Mouse (Mus musculus): Measurements from ENCODE around the gene Mal. TPM values are rescaled to one million over a fixed set of nuclear protein-coding genes. Genes with fewer than 3 reads are reported as not detected.
A peak's percentile ranks its signal among the peaks of the same experiment; 100 is the strongest.

Gene Mal
- polyA plus RNA-seq (2012; rRNA removed) = 1.3 and 1.6 TPM in 2 replicates

DNA sequence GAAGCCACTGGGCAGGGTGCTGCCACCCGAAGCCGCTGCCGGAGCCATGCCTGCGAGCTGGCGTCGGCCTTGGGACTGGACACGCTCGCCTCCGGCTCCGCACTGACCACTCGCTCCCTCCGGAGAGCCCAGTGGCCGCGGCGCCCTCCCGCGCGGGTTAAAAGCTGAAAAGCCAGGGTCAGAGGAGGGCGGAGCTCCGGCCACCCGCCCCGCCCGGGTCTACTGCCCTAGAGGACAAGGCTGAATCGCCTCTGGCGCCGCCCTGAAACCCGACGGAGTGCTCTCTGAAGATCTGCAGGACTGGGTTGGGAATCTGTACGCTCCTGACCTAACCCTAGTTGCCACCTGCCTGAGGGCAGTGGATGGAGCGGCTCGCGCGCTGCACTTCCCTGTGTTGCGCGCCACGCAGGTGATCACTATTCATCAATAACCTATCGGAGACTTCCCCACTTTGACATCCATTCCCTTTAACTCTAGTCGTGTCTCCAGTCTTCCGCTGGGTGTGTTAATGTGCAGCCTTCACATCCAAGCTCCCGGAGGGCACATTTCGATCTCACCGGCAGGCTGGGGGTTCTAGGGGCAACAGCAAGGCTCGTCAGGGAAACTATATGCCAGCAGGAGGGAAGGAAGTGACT is at the start of gene Mal:
Gene Mal, minus strand, starts transcription at position 610 of the 635 bp plus-strand sequence.
- no peak for TF ChIP-seq CTCF (IDR thresholded peaks at IDR 0.05; ENCODE audit: extremely low read depth, insufficient read depth, insufficient read length, insufficient replicate concordance)
- TF ChIP-seq POLR2A (IDR thresholded peaks at IDR 0.05; ENCODE audit: low read depth, low read length) = no peak
- Histone ChIP-seq H3K4me1 (ENCODE audit: control insufficient read depth, insufficient read depth, insufficient read length) (no peaks in the 10 kb centered on the region), H3K27me3 (ENCODE audit: control insufficient read depth, insufficient read depth, low read length) (peaks cover 9% of the 10 kb centered on the region), H3K27ac (ENCODE audit: insufficient read depth, low read length) (no peak within 1 kb of the TSS), H3K4me3 (ENCODE audit: extremely low read depth, insufficient read depth, insufficient read length) (peak within 1 kb of the TSS; percentile 4; the same call in 1 of the 2 replicates), H3K36me3 (ENCODE audit: control insufficient read depth, insufficient read depth, low read length) (no peaks in the 10 kb centered on the region)
- DNase-seq (ENCODE audit: low read depth in 1 of 2, low spot score in 2 of 2) = peak in 1 of 2 experiments; percentile 5
- WGBS = 3% methylated on average over 43 of the region's 43 CpGs

DNA sequence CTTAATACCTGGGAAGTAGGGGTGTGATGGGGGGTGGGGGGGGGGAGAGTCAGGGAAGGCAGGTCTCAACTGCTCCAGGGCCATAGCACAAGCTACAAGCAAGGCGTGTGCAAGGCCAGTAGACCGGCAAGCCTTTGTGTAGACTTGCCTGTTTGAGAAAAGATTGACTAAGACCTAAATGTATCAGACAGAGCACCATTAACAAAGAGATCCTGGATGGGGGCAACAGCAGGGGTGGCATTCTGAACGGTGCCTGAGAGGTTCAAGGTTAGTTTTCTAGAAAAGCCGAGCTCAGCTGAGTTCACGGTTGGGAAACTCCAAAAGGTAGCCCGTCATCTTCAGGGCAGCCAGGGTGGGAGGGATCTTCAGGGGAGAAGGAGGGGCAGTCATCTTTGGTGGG is 48.8 kb upstream of the Mal start:
- WGBS = 82% methylated on average over 6 of the region's 6 CpGs
- Histone ChIP-seq H3K27me3 (ENCODE audit: control insufficient read depth, insufficient read depth, low read length) (no peaks in the 10 kb centered on the region), H3K4me3 (ENCODE audit: extremely low read depth, insufficient read depth, insufficient read length) (no peak overlapping the region), H3K4me1 (ENCODE audit: control insufficient read depth, insufficient read depth, insufficient read length) (no peaks in the 10 kb centered on the region), H3K36me3 (ENCODE audit: control insufficient read depth, insufficient read depth, low read length) (no peaks in the 10 kb centered on the region), H3K27ac (ENCODE audit: insufficient read depth, low read length) (no peak overlapping the region)
- DNase-seq (ENCODE audit: low read depth in 1 of 2, low spot score in 2 of 2) = no peak
- TF ChIP-seq CTCF (IDR thresholded peaks at IDR 0.05; ENCODE audit: extremely low read depth, insufficient read depth, insufficient read length, insufficient replicate concordance) = no peak
- TF ChIP-seq POLR2A (IDR thresholded peaks at IDR 0.05; ENCODE audit: low read depth, low read length) = no peak

DNA sequence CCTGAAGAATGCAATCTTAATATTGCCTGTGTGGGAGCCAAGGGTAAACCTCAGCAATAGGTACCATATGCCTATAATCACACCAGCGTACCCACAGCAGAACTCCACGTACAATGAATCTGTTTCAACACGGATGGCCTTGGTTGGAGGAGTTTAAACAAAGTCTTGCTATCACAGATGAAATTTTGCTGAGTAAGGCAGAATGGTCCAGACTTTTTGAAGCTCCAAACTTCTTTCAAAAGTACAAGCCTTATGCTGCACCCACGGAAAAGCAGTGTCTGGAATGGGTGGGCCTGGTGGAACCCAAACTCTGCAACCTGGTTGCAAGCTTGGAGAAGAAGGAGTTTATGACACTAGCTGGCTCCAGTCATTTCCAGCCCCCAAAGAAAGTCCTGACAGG is 32.7 kb upstream of the Mal start:
- Histone ChIP-seq H3K27me3 (ENCODE audit: control insufficient read depth, insufficient read depth, low read length) (no peaks in the 10 kb centered on the region), H3K36me3 (ENCODE audit: control insufficient read depth, insufficient read depth, low read length) (no peaks in the 10 kb centered on the region), H3K27ac (ENCODE audit: insufficient read depth, low read length) (no peak overlapping the region), H3K4me3 (ENCODE audit: extremely low read depth, insufficient read depth, insufficient read length) (no peak overlapping the region), H3K4me1 (ENCODE audit: control insufficient read depth, insufficient read depth, insufficient read length) (no peaks in the 10 kb centered on the region)
- 85% methylated on average over 4 of the region's 4 CpGs for WGBS
- TF ChIP-seq POLR2A (IDR thresholded peaks at IDR 0.05; ENCODE audit: low read depth, low read length) (no peak), CTCF (IDR thresholded peaks at IDR 0.05; ENCODE audit: extremely low read depth, insufficient read depth, insufficient read length, insufficient replicate concordance) (no peak)
- no peak for DNase-seq (ENCODE audit: low read depth in 1 of 2, low spot score in 2 of 2)

DNA sequence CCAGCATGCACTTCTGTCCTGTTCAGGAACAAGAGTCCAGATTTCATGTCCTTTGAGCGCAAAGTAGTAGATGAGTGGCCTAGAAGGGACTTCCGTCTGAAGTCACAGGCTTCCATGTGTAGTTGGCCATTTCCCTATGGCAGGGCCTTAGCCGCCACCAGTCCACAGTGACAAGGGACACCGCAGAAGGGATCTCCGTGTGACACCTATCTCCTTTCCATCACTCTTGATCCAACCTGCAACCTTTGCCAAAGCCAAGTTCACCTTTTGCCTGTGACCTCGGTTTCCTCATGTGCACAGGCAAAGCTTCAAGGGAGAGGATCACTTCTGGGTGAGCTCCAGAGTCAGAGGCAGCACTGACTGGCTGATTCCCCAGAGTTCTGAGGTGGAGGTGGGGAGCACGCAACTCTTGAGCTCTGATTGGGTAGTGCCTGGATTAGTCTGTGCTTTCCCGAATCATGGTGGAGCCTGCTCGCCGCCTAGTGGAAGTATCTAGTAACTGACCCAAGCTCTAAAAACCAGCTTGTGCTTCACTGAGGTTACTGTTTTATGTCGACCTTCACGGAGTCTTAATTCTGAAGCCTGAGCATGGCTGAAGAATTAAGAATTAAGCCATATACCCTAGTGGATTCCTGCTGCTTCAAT is 27.3 kb upstream of the Mal start:
- WGBS = 39% methylated on average over 12 of the region's 12 CpGs
- peak; percentile 7 to 39 for DNase-seq (ENCODE audit: low read depth in 1 of 2, low spot score in 2 of 2)
- no peaks in the 10 kb centered on the region for H3K27me3 ChIP-seq (ENCODE audit: control insufficient read depth, insufficient read depth, low read length)
- H3K4me1 ChIP-seq (ENCODE audit: control insufficient read depth, insufficient read depth, insufficient read length) = no peaks in the 10 kb centered on the region
- H3K27ac ChIP-seq (ENCODE audit: insufficient read depth, low read length) = no peak overlapping the region
- TF ChIP-seq POLR2A (IDR thresholded peaks at IDR 0.05; ENCODE audit: low read depth, low read length) (no peak), CTCF (IDR thresholded peaks at IDR 0.05; ENCODE audit: extremely low read depth, insufficient read depth, insufficient read length, insufficient replicate concordance) (peak; percentile 30; the same call in 1 of the 2 replicates)
- H3K4me3 ChIP-seq (ENCODE audit: extremely low read depth, insufficient read depth, insufficient read length) = no peak overlapping the region
- H3K36me3 ChIP-seq (ENCODE audit: control insufficient read depth, insufficient read depth, low read length) = no peaks in the 10 kb centered on the region

DNA sequence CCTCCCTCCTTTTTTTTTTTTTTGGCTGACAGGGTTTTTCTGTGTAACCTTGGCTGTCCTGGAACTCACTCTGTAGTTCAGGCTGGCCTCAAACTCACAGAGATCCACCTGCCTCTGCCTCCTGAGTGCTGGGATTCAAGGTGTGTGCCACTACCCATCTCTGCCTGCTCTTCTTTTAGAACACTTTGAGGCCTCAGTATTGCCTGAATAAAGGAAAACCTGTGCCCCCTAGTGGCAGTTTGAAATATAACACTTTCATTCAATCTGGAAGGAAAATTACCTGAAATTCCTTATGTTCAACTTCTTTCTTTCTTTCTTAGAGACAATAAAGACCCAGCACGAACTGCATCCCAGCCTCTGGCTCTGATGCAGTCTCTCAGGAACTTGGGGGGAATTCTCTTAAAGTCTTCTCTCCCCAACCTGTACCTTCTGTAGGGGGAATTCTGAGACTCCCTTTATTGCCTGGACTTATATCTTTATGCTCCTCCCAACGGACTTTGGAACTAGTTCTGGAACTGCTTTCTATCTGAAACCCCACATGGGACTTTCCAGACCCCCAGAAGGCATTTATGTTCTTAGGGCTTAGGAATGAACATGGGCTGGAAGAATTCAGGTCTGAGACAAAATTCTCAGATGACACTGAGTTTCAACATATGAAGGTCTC is 11.5 kb upstream of the Mal start:
- DNase-seq (ENCODE audit: low read depth in 1 of 2, low spot score in 2 of 2) = no peak
- TF ChIP-seq POLR2A (IDR thresholded peaks at IDR 0.05; ENCODE audit: low read depth, low read length) (no peak), CTCF (IDR thresholded peaks at IDR 0.05; ENCODE audit: extremely low read depth, insufficient read depth, insufficient read length, insufficient replicate concordance) (no peak)
- Histone ChIP-seq H3K4me3 (ENCODE audit: extremely low read depth, insufficient read depth, insufficient read length) (no peak overlapping the region), H3K4me1 (ENCODE audit: control insufficient read depth, insufficient read depth, insufficient read length) (no peaks in the 10 kb centered on the region), H3K27ac (ENCODE audit: insufficient read depth, low read length) (no peak overlapping the region), H3K27me3 (ENCODE audit: control insufficient read depth, insufficient read depth, low read length) (peaks cover 2% of the 10 kb centered on the region; the same call in 1 of the 2 replicates), H3K36me3 (ENCODE audit: control insufficient read depth, insufficient read depth, low read length) (no peaks in the 10 kb centered on the region)
- WGBS = 18% methylated on average over 2 of the region's 2 CpGs

DNA sequence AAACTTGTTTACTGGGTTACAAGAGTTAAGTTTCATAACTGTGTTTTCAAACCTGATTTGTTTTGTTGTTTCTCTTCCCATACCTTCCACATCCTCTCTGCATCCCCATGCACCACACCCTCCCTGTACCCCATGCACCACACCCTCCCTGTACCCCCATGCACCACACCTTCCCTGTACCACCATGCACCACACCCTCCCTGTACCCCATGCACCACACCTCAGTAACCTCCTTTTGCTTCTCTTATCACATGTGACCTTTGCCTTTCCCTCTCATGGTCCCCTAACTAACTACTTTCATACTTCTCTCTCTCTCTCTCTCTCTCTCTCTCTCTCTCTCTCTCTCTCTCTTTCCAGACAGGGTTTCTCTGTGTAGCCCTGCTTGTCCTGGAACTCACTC is 10.5 kb upstream of the Mal start:
- Histone ChIP-seq H3K4me1 (ENCODE audit: control insufficient read depth, insufficient read depth, insufficient read length) (no peaks in the 10 kb centered on the region), H3K27ac (ENCODE audit: insufficient read depth, low read length) (no peak overlapping the region), H3K36me3 (ENCODE audit: control insufficient read depth, insufficient read depth, low read length) (no peaks in the 10 kb centered on the region), H3K4me3 (ENCODE audit: extremely low read depth, insufficient read depth, insufficient read length) (no peak overlapping the region), H3K27me3 (ENCODE audit: control insufficient read depth, insufficient read depth, low read length) (peaks cover 2% of the 10 kb centered on the region; the same call in 1 of the 2 replicates)
- TF ChIP-seq CTCF (IDR thresholded peaks at IDR 0.05; ENCODE audit: extremely low read depth, insufficient read depth, insufficient read length, insufficient replicate concordance) (no peak), POLR2A (IDR thresholded peaks at IDR 0.05; ENCODE audit: low read depth, low read length) (no peak)
- no peak for DNase-seq (ENCODE audit: low read depth in 1 of 2, low spot score in 2 of 2)
